Mouse (Mus musculus) cerebellum, adult 8-10 months (tissue): ENCODE results near the gene Ldlrad3.
A peak's percentile ranks its signal among the peaks of the same experiment; 100 is the strongest.

Experiments
- DNase-seq: peaks from one replicate; pipeline ENCODE4 v3.0.0; 2022

Ldlrad3 gene

DNA sequence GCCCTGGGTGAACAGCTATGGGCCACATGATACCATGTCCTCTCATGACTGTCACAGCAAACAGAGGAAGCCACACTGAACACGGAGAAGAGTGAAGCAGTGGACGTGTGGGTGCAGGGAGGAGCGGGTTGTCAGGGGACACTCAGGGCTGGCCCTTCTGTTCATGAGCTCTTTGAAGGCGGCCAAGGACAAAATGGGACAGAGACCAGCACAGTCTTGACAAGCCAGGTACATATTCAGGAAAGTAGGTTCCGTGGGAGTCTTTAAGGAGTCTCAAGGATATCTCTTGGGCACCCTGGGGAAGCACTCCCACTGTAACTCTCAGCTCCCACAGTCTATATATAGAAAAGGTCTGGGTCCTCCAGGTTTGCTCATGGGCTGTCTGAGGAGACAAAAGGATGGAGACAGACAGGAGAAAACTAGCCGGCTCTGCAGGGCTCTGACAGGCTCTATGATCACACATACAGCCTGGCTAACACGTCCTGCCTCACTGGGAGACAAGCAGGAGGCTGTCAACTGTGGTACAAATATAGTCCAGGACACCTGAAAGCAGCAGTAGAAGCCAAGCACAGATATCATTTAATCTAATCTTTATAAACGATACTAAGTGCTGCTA is 121.3 kb downstream of the Ldlrad3 start:
- DNase-seq = peak; percentile 37

DNA sequence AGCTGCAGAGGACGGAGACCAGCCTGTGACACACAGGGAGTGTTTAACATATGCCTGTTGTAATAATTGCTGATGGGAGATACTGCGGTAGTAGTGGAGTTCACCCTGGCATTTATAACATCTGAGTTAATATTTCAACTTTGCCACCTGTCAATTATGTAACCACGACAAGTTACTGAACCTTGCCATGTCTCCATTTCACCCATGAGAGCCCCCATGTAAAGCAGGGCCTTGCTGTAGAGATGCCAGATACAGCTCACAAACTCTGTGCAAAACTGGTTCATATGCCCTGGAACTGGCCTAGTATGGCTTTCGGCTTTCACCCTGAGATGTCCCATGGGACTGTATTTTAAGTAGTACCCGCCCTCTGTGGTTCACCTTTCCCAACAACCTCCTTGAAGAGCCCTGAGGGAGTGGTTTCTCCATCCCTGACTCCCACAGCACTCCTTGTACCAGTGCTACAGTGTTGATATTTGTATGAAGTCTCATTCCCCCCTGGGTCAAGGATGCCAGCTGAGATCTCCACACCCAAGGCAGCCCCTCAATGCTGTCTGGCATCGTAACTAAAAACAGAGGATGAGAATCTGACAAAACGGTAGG is 122.2 kb downstream of the Ldlrad3 start:
- no peak for DNase-seq

GRCm38 (mm10) chr2:102062861-102063468 is 123.2 kb downstream of the Ldlrad3 start:
- DNase-seq = peak; percentile 48

DNA sequence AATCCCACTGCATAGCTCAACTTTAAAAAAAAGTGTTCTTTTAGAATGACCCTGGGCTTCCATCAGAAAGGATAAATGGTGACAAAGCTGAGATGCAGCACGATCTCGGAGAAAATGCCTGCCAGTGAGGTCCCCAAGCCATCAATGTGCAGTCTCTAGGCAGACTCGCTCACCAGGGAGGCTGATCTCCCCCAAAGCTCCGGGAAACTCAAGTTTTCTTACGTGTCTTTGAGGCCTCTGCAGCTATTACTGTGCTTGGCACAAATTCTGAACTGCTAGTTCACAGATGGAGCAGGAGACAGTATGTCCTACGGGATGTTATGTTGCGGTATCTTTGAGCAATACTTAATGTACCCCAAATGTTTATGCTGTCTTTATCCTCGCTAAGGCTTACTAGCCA is 124.3 kb downstream of the Ldlrad3 start:
- peak; percentile 22 for DNase-seq

DNA sequence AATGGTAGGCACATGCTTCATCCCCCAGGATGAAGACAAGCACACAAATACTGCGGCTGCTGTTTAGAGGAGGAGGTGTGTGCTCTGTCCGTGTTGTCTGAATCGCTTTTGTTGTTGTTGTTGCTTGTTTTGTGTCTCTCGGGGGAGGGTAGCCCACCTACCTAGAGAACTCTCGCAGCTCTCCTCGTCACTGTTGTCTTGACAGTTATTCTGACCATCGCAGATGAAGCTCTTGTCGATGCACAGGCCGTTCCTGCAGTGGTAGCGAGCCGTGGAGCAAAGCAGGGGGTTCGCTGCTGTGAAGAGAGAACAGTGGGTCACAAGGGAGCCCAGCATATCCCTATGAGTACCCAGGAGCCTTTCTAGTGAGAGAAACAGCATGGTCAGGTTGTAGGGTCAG is 128.4 kb downstream of the Ldlrad3 start:
- no peak for DNase-seq

GRCm38 (mm10) chr2:102057029-102057685 is 129.0 kb downstream of the Ldlrad3 start:
- DNase-seq = no peak

- DNase-seq = no peak
These were observed 130.0 kb downstream of the Ldlrad3 start for GRCm38 (mm10) chr2:102056144-102056543.

GRCm38 (mm10) chr2:102052951-102053660 is 133.1 kb downstream of the Ldlrad3 start:
- peak; percentile 79 for DNase-seq

- DNase-seq = peak; percentile 82
These were observed 133.8 kb downstream of the Ldlrad3 start for GRCm38 (mm10) chr2:102052353-102052752.

GRCm38 (mm10) chr2:102049866-102050550 is 136.2 kb downstream of the Ldlrad3 start:
- no peak for DNase-seq

GRCm38 (mm10) chr2:102048296-102049175 is 137.6 kb downstream of the Ldlrad3 start:
- no peak for DNase-seq

GRCm38 (mm10) chr2:102046481-102046880 is 139.7 kb downstream of the Ldlrad3 start:
- DNase-seq = peak; percentile 52

DNA sequence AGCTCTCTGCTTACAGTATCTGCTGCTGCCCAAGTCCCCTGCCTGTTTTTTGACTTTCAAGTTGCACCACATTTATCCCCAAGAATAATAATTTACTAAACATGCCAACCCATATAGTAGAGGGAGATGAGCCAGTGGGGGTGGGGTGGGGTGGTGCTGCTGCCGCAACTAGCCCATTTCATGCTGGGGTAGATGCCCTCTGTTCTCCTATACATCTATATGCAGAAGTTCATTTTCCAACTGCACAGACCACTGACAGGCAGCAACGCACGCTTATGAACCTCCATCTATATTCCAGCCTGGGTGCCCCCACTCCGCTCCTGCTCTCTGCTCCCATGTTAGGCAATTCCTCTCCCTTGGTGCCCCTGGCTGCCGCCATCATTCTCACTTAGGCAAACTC is 145.7 kb downstream of the Ldlrad3 start:
- no peak for DNase-seq

DNA sequence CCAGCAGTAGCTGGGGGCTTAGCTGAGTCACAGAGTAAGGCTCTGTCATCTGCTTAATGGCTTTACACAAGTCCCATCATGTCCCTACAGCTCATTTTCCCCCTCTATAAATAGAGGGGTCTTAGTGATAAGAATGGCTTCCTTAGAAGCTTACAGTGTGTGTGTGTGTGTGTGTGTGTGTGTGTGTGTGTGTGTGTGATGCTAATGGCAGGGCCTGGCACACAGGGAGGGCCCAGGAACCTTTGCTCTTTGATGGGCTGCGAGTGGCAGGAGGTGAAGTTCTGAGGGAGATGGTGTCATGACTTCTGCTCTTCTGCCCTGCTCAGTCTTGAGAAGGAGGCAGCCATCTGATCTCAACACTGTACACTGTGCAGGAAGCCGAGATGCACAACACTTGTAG is 146.2 kb downstream of the Ldlrad3 start:
- DNase-seq = no peak

DNA sequence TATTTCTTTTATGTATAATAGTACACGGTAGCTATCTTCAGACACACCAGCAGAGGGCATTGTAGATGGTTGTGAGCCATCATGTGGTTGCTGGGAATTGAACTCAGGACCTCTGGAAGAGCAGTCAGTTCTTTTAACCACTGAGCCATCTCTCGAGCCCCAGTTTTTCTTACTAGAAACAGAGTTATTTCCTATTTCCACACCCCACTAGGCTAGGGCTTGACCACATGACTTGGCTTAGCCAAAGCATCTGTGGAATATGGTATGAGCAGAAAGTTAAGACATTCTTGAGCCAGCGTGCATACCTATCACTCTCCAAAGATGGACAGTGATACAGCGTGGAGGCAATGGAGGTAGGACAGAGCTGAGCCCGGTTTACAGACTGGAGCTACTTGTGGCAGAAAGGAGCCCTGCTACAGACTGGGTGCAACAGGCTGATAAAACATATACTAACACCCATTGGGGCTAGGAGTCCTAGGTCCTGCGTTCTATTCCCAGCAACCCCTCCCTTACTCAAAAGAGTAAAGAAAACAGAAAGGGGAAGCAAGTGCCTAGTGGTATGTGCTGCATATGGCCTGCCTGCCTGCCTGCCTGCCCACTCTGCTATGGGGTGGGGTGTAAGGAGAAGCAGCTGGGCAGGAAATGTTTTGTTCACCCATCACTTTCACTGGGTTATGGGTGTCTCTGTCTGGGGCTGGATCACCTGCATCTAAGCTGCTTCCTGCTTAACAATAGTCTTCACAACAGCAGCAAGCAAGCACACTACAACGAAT is 147.1 kb downstream of the Ldlrad3 start:
- no peak for DNase-seq

DNA sequence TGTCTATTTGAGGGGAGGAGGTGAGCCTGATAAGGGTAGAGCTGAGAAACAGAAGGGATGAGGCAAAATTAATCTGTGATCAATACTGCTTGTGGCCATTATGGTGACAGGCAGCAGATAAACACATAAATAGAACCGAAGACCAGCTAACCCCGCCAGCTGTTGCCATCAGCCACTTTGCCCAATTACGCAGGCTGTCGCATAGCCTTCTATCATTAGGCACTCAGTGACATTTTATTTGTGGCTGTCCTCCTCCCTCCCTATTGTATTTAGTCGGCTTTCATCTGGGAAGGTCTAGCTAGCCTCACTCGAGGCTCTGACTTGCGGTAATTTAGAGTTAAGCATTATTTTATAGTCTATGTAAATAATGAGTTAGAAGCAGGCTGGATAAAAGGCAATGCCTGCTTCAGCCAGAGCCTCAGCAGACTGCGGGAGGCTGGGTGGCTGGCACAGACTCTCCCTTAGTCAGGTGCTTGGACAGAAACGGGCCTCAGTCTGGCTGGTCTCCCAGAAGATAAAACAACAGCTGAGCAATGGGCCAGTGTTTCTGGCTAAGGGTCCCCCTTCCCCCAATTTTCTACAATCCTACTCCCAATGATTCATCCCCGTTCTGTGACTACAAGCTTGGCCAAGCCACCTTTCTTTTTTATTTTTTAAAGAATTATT is 147.8 kb downstream of the Ldlrad3 start:
- peak; percentile 80 for DNase-seq

DNA sequence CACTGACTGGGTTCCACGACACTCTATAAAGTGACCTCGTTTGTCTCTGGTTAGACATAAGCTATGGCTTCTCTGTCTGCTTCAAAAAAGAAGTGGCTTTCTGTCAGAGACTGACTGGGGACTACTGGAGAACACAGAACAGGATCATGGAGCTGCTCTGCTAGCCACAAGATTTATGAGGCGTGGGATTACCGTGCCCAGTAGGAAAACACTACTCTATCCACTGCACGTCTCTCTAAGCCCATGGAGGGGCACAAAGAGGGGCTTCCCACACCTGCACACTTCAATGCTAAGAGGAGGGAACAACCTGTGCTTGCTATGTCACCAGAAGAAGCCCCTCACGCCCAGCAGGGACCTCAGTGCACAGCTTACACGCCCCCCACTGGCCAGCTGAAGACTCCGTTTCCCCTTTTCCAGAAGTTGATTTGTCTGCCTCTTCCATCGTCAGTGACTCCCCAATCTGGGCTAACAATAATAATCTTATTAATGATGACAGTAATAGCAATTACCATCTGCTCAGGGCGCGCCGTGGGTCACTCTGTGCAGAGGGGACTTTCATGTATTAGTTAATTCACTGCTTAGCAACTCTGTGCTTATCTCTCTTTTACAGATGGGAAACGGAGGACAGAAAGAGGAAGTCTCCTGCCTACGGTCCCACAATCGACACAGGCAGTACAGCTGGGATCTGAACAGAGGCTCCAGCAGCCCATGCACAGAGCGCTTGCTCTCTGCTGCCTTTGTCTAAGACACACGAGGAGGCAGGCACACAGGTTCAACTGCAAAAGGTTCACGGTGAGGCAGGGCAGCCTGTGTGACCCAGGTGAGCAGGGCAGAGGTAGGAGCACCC is 149.3 kb downstream of the Ldlrad3 start:
- no peak for DNase-seq

GRCm38 (mm10) chr2:102034513-102034879 is 151.7 kb downstream of the Ldlrad3 start:
- no peak for DNase-seq

DNA sequence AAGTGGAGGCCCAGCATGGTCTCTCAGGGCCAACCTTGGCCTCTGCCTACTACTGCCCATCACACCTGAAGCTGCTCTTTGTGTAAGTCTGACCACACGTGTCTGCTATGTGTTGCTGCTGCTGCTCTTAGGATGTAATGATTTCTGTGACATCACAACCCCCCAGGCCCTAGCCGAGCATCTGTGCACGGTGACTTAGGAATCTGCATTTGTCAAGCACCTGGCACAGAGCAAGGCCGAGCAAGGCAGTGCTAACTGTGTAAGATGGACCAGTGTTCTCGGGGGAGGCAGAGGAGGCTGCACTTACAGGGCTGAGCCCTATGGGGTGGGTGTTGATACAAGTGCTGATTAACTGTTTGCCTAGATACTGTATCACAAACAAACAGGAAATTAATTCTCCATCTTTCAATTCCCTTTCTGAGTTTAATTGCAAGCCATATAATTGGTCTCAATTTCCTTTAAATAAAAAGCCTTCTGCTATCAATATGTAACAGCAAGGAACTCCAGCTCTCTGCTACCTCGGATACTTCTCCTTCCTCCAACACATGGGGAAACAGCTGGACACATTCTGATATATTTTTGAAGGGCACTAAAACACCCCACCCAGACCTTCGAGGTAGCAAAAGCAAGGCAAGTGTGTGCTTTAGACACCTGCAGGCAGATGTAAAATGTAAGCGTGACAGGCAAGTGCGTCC is 152.2 kb downstream of the Ldlrad3 start:
- DNase-seq = no peak
